Mouse (Mus musculus) neural tube, embryonic 10.5 days (tissue): ENCODE results near the gene Zfp719.

ENCODE experiments used
- DNase-seq: peaks from one replicate; pipeline ENCODE4 v3.0.0-alpha.2; 2017; ENCODE audit warnings: low spot score; ENCODE audit errors: extremely low spot score

Zfp719 gene

GRCm38 (mm10) chr7:43579440-43580171 lies at the start of gene Zfp719:
Gene Zfp719 (plus strand): TSS chr7:43579610.
- DNase-seq, result peak; percentile 85

GRCm38 (mm10) chr7:43530216-43530785 lies 49.1 kb upstream of the Zfp719 start:
- no peak for DNase-seq

- DNase-seq, result no peak
Measured at GRCm38 (mm10) chr7:43532936-43533505, 46.4 kb upstream of the Zfp719 start.

- DNase-seq, result no peak
Measured at GRCm38 (mm10) chr7:43538524-43538923, 40.9 kb upstream of the Zfp719 start.

GRCm38 (mm10) chr7:43544225-43544977 lies 35.0 kb upstream of the Zfp719 start, which contains the start of gene Cd33:
Gene Cd33 (minus strand): TSS chr7:43544428.
- no peak for DNase-seq

- no peak for DNase-seq
Measured at GRCm38 (mm10) chr7:43545656-43546545, 33.5 kb upstream of the Zfp719 start.

GRCm38 (mm10) chr7:43547666-43548065 lies 31.7 kb upstream of the Zfp719 start:
- DNase-seq, result no peak

- DNase-seq, result no peak
Measured at GRCm38 (mm10) chr7:43548206-43548605, 31.2 kb upstream of the Zfp719 start.

- no peak for DNase-seq
Measured at GRCm38 (mm10) chr7:43553153-43553552, 26.3 kb upstream of the Zfp719 start.

GRCm38 (mm10) chr7:43554550-43554949 lies 24.9 kb upstream of the Zfp719 start:
- DNase-seq, result no peak

GRCm38 (mm10) chr7:43555351-43555750 lies 24.1 kb upstream of the Zfp719 start:
- DNase-seq, result no peak

GRCm38 (mm10) chr7:43556901-43557300 lies 22.5 kb upstream of the Zfp719 start:
- no peak for DNase-seq

GRCm38 (mm10) chr7:43562006-43562633 lies 17.3 kb upstream of the Zfp719 start, which contains the start of gene Zfp658:
Gene Zfp658 (plus strand): TSS chr7:43562256.
- peak; percentile 80 for DNase-seq

GRCm38 (mm10) chr7:43562651-43563070 lies 16.7 kb upstream of the Zfp719 start:
- DNase-seq, result peak; percentile 50

- DNase-seq, result no peak
Measured at GRCm38 (mm10) chr7:43563300-43563699, 16.1 kb upstream of the Zfp719 start.

- no peak for DNase-seq
Measured at GRCm38 (mm10) chr7:43571216-43571615, 8.2 kb upstream of the Zfp719 start.

GRCm38 (mm10) chr7:43580526-43580925 lies 1.1 kb downstream of the Zfp719 start:
- DNase-seq, result no peak

- no peak for DNase-seq
Measured at GRCm38 (mm10) chr7:43584790-43585189, 5.4 kb downstream of the Zfp719 start.

GRCm38 (mm10) chr7:43601884-43602283 lies 22.5 kb downstream of the Zfp719 start:
- no peak for DNase-seq
